Mouse (Mus musculus) adrenal gland, postnatal 14 days (tissue): ENCODE results near the gene Arhgap23. TPM values are rescaled to one million over a fixed set of nuclear protein-coding genes. Genes with fewer than 3 reads are reported as not detected.
A peak's percentile ranks its signal among the peaks of the same experiment; 100 is the strongest.

Experiments
- DNase-seq: peaks from one replicate; pipeline ENCODE4 v3.0.0; 2021; ENCODE audit warnings: mixed read lengths
- total RNA-seq: library from RNA; stranded (reverse); gene quantifications from 2 replicates; pipeline ENCODE4 v1.2.3, GENCODE M21; 2021

Arhgap23 gene
- total RNA-seq, 1 experiment from 2014 or later = 32.8 TPM

DNA sequence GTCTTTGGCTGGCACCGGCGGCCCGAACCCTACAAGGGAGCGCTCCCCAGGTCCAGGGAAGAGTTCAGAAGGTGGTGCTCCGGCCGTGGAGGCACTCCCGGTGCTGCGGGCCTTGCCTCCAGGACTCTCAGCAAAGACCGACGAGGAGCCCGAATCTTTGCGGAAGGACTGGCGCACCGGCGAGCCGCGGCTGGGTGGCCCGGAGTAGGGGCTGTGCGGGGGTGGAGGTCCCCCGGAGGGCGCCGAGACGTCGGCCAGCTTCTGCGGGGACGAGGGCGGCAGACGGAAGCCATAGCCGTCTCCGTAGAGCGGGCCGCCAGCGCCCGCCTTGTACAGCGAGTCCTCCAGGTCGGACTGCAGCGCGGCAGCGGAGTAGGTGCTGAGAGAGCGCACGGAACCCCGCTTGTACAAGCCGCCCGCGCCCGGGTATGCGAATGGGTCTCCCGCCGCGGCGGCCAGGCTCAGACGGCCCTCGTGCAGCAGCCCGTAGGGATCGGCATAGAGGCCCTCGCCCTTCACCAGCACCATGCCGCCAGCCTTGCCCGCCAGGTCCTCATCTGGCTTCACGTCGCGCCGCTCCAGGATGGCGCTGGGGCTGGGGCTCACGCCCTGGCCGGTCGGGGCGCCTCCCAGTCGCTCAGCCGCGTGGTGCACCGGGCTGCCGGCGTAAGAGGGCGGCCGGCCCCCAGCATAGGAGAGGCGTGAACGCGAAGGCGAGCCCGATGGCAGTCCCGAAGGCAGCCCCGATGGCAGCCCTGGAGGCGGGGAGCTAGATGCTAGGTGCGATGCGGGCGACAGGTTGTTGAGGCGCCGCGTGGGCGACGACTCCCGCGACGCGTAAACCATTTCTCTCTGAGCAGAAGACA, 119.3 kb downstream of the Arhgap23 start:
- DNase-seq = no peak

DNA sequence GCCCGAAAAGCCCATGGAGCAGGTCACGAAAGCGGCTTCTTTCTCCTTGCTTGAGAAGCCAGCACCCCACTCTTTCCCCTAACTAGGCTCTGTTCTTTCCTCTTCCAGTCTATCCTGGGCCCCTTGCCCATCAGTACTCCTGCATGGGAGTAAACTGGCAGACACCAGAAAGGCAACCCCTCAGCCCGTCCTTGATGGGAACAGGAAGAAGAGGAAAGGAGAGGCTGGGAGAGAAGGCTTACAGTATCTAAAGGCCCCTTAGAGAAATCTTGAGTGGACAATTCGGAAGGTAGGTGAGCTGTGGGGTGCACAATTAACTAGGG, 119.9 kb downstream of the Arhgap23 start:
- DNase-seq = no peak

DNA sequence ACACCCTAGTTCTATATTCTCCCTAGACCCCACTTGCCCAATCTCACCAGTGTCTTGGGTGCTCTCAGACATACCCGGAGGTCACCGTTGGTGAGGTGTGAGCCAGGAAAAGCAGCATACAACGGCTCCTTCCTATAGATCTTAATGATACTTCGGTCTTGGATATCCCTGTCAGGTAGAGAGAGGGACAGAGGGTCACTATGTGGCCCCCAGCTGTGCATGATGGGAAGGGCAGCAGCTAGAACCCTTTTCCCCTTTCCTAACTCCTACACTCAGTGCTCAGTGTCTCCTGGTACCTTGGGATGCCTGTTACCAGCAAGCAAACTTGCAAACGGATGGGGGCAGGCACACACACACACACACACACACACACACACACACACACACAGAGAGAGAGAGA, 120.3 kb downstream of the Arhgap23 start:
- no peak for DNase-seq

DNA sequence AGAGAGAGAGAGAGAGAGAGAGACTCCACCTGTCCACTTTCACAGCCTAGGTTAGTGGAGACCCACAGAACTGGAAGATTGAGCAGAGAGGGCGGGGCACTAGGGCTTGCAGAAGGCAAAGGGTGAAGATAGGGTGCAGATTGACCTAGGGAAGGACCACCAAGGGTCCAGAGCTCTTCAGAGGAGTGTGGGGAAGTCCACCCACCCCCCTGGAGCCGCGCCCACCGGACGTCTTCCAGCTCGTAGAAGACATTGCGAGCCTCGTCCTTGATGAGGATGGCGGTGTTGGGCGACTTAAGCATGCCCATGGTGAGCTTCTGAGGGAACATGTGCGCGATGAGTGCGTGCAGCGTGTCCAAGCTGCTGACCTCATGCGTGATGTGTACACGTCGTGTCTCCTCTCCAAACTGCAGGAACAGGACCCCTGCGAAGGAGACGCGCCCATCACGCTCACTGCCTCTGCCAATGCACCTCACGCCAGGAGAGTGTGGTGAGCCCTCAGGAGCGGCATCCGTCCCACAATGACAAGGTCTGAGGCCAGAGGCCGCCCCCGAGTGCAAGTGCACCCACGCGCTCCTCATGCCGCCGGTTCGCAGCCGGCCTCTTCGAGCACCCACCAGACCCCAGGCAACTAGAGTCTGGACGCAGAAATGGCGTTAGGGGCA, 120.9 kb downstream of the Arhgap23 start:
- no peak for DNase-seq

DNA sequence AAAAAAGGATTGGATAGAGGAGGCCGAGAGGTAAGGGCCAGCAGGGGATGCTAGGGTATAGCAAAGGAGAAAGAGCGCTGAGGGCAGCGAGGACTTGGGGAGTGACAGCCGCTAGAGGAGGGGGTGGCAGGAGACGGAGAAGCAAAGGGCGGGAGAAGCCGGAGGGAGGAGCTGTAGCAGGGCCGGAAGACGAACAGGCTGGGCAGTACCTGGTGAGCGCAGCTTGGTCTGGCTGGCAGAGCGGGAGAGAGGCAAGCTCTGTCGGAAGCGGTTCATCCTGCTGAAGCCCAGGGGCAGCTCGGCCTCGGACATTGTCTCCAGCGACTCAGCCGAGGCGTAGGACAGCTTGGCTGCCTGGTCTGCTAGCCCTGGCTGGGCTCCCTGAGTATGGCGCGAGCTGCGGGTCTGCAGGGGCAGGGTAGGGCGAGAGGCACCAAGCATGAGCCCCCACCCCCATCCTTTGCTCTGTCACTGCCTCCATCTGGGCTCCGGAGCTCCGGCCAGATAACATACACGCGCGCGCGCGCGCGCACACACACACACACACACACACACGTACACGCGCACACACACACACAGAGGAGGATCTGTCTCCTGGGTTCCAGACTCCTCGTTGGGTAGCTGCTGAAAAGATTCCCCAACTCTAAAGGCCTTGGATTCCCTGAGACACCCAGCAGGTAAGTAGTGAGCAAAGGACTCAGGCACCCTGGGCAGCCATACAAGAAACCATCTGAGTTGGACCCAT, 121.7 kb downstream of the Arhgap23 start:
- DNase-seq = peak; percentile 56

DNA sequence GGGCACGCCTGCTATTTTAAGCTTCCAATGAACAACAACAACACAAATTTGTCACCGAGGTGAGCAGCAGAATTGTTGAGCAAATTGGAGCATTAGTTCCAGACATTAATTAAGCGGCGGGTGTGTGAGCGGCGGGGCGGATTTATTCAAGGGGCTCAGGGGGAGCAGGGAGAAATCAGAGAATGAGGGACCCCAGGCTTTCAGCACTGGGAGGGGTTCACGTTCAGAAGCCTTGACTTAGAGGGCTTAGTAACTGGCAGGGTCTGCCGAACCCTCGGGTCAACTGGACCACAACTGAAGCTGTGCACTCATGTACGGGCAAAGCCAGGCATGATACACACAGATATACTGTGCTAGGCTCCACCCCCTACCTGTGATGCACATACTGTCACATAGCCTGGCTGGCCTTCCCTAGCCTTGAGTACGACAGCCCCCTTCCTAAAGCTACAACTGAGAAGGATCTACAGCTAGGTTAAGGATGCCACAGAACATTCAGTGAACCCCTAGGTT, 122.3 kb downstream of the Arhgap23 start:
- no peak for DNase-seq

DNA sequence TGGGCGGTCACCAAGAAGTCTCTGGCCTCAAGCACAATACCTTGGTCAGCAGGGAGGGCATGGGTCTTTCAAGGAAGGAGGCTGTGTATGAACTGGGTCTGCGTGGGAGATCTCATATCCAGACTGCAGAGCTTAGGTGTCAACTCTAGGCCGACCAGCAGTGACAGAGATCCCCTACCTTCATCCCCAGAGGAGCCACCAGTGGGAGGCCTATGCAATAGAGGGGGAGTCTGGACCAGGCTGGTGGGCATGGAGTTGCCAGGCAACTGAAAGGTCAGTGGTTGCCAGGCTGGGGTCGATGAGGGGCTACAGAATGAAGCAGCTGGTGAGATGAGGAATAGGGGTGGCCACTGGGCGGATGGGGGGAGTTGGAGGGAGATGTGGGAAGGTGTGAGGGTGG, 124.3 kb downstream of the Arhgap23 start:
- no peak for DNase-seq

DNA sequence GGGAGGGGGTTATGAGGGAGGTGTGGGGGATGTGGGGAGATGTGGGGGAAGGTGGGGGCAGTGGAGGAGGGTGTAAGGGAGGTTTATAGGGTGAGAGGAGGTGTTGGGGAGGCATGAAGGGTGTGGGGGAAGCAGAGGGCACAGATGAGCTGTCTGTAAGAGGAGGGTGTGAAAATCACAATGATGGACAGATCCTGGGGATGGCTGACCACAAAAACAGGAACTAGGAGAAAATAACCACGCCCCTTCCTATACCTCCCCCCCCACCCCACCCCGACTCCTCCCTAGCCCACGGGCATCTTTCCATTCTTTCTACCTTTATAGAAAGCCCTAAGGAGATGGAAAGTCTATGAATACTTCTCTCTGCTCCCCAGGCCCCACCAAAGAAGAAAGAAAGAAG, 124.8 kb downstream of the Arhgap23 start:
- no peak for DNase-seq

DNA sequence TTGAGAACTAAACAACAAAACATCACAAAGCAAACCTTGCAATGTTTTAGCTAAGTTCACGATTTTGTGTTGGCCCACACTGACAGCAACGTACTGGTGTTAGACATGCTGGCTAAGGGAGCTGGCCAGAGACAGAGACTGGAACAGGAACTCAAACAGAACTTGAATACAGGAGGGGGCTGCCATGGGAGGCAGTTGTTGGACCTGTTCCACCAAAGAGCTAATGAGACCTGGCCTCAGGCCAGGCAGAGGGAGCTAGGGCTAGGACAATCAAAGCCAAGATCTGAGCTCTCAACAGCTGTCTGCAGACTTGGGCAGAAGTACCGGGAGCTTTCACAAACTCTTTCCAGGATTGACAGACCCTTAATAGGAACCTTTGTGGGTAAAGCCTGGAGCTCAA, 125.3 kb downstream of the Arhgap23 start:
- no peak for DNase-seq

DNA sequence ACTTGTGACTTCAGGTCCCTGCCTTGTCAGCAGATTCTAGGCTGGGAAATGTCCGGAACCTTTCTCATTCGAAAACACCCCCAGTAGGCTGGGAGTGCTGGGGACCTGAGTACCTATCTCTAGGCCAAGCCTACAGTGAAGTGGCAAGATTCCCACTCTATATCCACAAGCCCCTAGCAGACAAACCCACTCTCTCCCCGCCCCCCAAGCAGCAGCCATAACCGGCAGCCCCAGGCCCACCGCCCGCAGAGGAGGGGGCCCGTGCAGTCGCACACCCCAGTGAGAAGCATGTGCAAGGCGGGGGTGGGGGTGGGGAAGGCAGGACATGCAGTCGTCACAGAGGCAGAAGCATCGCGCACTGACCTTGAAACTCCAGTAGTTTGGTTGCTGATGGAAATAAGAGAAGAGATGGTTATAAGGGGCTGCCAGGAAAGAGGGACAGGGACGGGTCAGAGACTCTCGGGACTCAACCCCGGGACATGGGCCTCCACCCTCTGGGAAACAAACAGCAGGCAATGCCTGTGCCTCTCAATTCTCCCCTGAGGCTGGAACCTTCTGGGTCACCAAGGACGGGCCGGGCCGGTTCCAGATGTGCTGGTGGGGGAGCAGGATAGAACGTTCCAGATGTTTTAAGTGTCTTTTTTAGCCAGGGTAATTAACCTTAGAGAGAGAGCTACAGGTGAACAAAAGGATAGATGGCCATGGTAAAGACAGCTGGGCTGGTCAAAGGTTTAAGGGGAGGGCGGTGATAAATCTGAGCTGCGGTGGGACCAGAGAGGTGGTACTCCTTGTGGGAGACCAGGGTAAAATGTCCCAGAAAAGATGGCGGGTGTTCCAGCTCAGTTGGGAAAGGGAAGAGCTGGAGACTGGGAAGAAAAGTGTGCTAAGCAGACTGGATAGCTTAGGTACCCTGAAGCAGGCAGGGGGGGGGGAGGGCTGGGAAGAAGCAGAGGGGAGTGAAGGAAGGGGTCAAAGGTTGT, 127.1 kb downstream of the Arhgap23 start:
- no peak for DNase-seq

DNA sequence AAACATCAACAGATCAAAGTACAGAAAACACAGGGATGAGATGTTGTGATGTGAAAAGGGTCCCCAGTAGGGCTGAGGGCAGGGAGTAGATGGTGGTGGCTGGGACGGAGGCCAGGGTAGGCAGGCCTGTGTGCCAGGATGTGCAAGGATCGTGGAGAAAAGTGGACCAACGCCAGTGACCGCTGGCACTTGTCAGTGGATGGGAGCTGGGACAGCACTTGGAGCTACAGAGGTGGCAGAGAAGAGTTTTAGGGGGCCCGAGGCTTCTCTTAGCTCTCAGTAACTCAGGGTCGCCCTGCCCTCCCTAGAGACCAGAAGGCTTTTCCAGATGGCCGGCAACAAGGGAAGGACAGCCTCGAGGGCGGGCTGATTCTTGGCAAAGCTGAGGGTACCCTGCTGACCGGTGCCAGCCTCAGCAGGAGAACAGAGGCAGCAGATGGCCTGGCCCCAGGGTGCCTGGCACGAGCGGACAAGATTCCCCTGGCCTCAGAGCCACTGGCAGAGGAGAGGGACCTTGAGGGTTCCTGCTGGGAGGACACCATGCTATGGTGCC, 127.9 kb downstream of the Arhgap23 start:
- DNase-seq = peak; percentile 68

DNA sequence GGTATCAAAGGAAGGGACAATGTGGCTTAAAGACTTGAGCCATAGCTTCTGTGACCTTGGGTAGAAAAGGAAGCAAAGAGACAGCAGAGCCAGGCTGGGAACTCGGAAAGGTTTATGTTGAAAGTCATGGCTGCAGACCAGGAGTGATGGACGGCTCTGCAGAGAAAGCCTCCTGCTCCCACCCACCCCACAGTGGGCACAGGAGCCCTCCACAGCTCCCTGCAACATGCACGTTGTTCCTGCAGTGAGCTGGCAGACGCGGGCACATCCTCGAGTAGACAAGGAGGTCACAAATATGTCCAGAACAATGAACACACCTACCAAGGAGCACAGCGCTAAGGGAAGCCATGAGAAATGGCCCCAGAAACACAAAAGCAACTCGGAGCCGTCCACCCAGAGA, 128.6 kb downstream of the Arhgap23 start:
- no peak for DNase-seq

DNA sequence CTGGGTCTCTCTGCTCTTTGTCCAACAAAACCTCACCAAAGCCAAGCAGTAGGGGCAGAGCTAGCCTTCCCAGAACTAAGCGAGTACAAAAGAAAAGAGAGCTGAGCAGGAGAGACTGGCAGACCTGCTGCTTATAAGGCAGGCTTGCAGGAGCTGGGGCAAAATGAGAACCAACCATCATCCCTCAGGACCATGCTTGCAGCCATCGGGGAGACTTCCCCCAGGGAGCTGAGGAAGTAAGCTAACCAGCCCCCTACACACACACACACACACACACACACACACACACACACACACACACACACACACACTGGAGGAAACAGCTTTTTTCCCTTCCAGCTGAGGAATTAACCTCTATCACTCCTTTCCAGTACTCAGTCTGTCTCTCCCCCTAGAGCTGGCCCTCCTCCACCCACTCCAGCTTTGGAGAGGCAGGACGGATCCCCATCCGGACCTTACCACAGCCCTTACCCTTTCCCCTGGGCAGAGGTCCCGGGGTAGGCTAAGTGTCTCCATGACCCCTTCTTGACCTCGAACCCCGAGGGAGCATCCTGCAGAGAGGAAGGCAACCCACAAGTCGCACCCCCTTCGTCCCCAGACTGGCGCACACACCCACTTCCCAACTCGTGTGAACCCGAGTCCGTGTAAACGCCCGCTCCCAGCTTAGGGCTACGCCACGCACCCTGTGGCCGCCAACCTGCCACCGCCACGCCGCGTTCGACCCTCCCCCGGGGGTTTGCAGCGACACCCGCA, 130.7 kb downstream of the Arhgap23 start:
- no peak for DNase-seq

DNA sequence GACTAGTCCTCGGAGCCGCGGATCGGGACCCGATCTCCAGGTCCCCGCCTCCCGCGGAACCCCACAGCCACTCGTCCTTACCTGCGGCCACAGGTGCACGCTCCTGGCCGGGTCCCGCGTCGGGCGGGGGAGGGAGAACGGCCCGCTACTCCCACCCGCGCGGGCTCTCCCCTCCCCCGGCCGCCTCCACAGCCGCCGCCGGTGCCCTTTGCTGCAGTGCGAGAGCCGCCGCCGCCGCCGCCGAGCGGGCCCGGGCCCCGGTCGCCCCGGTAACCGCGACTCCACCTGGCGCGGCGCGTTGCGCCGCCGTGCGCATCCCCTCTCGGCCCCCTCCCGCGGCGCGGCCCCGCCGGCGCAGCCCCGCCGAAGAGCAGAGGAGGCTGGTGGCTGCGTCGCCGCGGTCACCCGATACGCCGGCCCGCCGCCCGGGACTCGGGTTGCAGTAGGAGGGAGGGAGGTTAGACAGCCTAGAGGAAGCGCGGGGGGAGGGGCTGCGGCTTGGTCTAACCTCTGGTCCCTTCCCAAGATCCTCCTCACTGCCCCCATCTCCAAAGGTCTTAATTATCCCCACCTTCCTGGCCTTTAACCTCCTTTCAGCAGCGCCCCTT, 131.6 kb downstream of the Arhgap23 start:
- peak; percentile 70 for DNase-seq

DNA sequence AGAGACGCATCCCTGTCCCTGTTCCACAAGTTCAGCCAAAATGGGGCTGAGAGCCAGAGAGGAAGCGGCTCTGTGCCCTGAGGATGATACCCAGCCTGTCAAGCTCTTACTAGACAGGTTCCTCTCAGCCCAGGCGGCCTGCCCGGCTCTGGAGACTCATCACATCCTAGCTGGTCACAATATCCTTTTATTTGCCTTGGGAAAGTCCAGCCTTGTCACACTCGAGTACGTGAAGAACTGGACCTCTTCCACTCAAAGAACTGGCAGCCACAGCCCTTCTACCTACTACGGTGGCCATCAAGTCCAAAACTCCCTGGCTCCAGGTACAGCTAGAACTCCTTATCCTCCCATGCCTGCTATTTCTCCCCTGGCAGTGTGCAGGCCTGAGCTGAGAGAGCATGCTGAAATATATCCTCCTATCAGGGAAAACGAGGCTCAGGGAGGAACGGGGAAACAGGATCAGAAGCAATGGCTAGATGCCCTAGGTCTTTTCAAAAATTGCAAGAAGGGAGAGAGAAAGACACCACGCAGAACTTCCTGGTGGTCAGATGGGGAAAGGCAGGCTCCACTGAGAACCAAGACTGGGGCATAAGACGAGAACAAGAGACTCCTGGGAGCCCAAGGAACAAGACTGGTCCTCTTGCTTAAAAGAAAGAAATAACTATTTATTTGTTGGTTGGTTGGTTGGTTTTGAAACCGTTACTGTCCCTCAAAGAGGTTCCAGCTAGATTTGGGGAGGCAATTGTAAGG, 132.8 kb downstream of the Arhgap23 start:
- no peak for DNase-seq

DNA sequence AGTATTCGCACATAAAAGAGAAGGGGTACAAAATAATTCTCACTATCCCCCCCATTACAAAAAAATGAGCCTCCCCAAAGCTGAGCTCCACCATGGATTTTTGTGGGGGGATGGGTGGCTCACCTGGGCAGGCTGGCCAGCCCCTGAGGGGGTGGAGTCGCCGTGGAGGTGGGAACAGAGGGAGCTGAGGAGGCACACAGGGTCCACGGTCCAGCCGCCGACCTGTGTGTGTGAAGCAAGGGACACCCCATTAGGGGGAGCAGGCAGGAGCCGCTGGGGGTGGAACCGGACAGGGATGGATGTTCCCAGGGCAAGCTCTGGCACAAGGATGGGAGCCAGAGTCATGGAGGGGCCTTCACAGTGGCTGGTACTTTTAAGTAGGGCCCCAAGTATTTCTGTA, 133.4 kb downstream of the Arhgap23 start:
- no peak for DNase-seq
